Mouse (Mus musculus) olfactory bulb, adult 2 months (tissue): ENCODE results near the gene Atxn2l.

ENCODE experiments used
- CTCF ChIP-seq: fragments of 200-500 bp; IDR thresholded peaks from 2 replicates; pipeline ENCODE4 v1.5.1; 2012; ENCODE audit warnings: low read depth, mild to moderate bottlenecking, low read length, moderate library complexity; ENCODE audit not compliant: insufficient read depth
- POLR2A ChIP-seq: fragments of 200-500 bp; IDR thresholded peaks from 2 replicates; pipeline ENCODE4 v1.6.1; 2012; ENCODE audit warnings: mild to moderate bottlenecking, low read depth, low read length, moderate library complexity; ENCODE audit not compliant: insufficient read depth

DNA sequence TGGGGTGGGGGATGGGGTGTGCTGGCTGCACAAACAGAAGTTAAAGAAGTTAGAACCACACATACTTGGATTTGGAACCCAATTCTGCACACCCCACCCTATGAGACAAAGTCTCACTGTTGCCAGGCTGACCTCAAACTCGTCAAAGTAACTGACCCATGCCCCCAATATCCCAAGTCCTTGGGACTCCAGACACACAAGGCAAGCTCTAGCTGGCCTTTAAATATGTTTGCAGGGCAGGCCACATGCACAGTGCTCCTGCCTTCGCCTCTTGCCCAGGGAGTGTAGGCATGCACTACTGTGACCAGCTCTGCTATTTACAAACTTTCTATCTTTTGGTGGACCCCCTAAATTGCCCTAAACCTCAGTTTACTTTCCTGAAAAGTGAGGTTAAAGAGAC, 48.0 kb downstream of the Atxn2l start:
- TF ChIP-seq CTCF (no peak), POLR2A (no peak)
